Mouse (Mus musculus) embryonic fibroblast, embryonic 13.5 days (primary cell): Measurements from ENCODE around the gene Pim1.

Source experiments
- CTCF ChIP-seq: IDR thresholded peaks from 2 replicates; pipeline ENCODE4 v1.5.1; 2011; ENCODE audit warnings: mild to moderate bottlenecking, control low read depth, low read length, moderate library complexity, borderline replicate concordance; ENCODE audit not compliant: insufficient read depth
- POLR2A ChIP-seq: IDR thresholded peaks from 2 replicates; pipeline ENCODE4 v1.6.1; 2011; ENCODE audit warnings: low read depth, mild to moderate bottlenecking, control low read depth, low read length, moderate library complexity

GRCm38 (mm10) chr17:29474036-29474435 is 16.5 kb upstream of the Pim1 start:
- TF ChIP-seq CTCF (no peak), POLR2A (no peak)
